Mouse (Mus musculus) myocyte (in vitro differentiated cells): ENCODE results near the gene Tcp10c. TPM values are rescaled to one million over a fixed set of nuclear protein-coding genes. Genes with fewer than 3 reads are reported as not detected.
A peak's percentile ranks its signal among the peaks of the same experiment; 100 is the strongest.
"Not testable (repeated sequence)": the region's sequence is repeated elsewhere in the genome, so short reads cannot be mapped to it uniquely, and the experiment has no call there.

Experiments
- H3K27me3 ChIP-seq: one replicate; pipeline ENCODE4 v1.6.1; 2011; ENCODE audit not compliant: control insufficient read depth, insufficient read depth, insufficient read length
- H3K36me3 ChIP-seq: one replicate; pipeline ENCODE4 v1.6.1; 2011; ENCODE audit not compliant: control insufficient read depth, insufficient read depth
- H3K4me2 ChIP-seq: one replicate; pipeline ENCODE4 v1.6.1; 2011; ENCODE audit warnings: low read depth, control low read depth
- H3K4me3 ChIP-seq: one replicate; pipeline ENCODE4 v1.5.1; 2011; ENCODE audit warnings: mild to moderate bottlenecking, control low read depth, moderate library complexity
- H3K79me2 ChIP-seq: one replicate; pipeline ENCODE4 v1.6.1; 2011; ENCODE audit not compliant: control insufficient read depth, insufficient read depth
- H3ac ChIP-seq: one replicate; pipeline ENCODE4 v1.6.1; 2011; ENCODE audit not compliant: control insufficient read depth, insufficient read length
- MYOD1 ChIP-seq, 3 experiments: IDR thresholded peaks; one replicate each; pipeline ENCODE4 v1.6.1; 2011; ENCODE audit warnings: control low read depth in 2 of 3, low read depth in 2 of 3, mild to moderate bottlenecking in 2 of 3, moderate library complexity in 1 of 3; ENCODE audit not compliant: insufficient read length in 2 of 3, control insufficient read depth in 1 of 3
- MYOG ChIP-seq, 3 experiments: IDR thresholded peaks; one replicate each; pipeline ENCODE4 v1.6.1; 2011; ENCODE audit warnings: control low read depth in 2 of 3, low read depth in 2 of 3, mild to moderate bottlenecking in 2 of 3; ENCODE audit not compliant: insufficient read length in 2 of 3, control insufficient read depth in 1 of 3, insufficient read depth in 1 of 3
- TCF12 ChIP-seq: IDR thresholded peaks from one replicate; pipeline ENCODE4 v1.6.1; 2011; ENCODE audit warnings: mild to moderate bottlenecking, control low read depth; ENCODE audit not compliant: poor library complexity, insufficient read depth, severe bottlenecking
- USF1 ChIP-seq: IDR thresholded peaks from one replicate; pipeline ENCODE4 v1.6.1; 2011; ENCODE audit warnings: low read depth, mild to moderate bottlenecking, control low read depth, moderate library complexity
- polyA plus RNA-seq: library from polyadenylated mRNA; unstranded; fragments of >200 nt; fragmentation: generic; extraction: Trizol; gene quantifications from one replicate; pipeline ENCODE4 v1.2.1, GENCODE M21; 2012; ENCODE audit warnings: missing spikeins

Tcp10c gene
- not detected for polyA plus RNA-seq

DNA sequence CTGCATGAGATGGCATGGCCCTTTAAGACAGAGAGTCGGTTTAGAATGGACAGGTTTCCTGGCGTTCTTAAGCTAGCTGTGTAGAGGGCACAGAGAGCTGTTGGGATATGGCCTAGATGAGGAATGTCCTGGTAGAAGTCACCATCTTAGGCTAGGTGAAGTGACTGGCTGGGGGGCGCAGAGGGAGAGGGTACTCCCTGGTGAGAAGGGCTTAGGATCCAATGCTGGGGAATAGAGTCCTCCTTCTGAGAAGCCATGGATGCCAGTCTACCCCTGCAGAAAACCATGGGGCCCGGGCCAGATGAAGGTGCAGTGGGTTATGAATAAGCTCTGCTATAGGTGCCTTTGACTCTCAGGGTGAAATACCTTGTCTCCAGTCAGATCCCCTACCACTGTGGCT, at the start of gene Tcp10c:
TSS of gene Tcp10c (plus strand) at position 52 of the 400 bp plus-strand sequence.
- H3K4me2 ChIP-seq, H3K27me3 ChIP-seq, H3K4me3 ChIP-seq, H3ac ChIP-seq, H3K79me2 ChIP-seq, H3K36me3 ChIP-seq: not testable (repeated sequence)

DNA sequence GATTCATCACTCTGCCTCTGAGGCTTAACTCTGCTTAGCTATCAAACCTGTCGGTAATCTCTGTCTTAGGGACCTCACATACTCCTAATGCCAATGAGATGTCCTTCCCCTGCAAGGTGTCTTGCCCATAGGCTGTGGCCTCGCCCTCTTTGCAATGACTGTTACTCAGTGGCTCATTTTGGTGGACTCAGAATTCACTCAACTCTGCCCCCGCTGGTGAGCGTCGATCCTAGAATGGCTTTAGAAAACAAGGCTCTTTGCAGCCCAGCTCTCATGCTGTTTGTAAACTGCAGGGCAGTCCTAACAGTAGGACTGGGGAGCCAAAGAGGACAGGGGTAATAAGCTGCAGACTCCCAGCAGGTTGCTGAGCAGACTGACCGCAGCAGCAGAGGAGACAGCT, 46.5 kb upstream of the Tcp10c start:
- not testable (repeated sequence) for H3K4me3 ChIP-seq, H3ac ChIP-seq, H3K27me3 ChIP-seq, H3K4me2 ChIP-seq, H3K79me2 ChIP-seq, H3K36me3 ChIP-seq

DNA sequence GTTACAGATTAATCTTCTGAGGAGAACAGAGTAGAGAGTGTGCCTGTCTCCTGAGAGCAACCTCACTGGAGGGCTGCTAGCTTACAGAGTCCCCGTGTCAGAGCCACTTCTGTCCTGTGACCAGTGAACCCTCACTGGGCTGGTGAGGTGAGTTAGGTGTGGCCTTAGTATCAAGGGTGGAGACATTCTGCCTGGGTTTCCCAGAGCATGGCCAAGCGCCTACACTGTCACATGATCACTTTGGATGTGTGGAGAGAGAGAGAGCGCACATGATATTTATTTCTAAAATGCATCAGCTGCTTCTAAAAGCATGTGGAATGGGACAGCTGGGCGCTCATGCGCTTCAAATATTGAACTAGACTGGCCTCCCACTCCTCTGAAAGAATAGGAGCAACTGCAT, 46.0 kb upstream of the Tcp10c start:
- not testable (repeated sequence) for H3ac ChIP-seq, H3K27me3 ChIP-seq, H3K36me3 ChIP-seq, H3K79me2 ChIP-seq, H3K4me3 ChIP-seq
- H3K4me2 ChIP-seq: peak overlapping the region; percentile 45
- TF ChIP-seq TCF12 (peak; percentile 47), USF1 (peak; percentile 34), MYOG (IDR thresholded peaks at IDR 0.05; ENCODE audit: control insufficient read depth in 1 of 3, insufficient read depth in 1 of 3, insufficient read length in 2 of 3, low read depth in 2 of 3) (peak in 1 of 3 experiments; percentile 55), MYOD1 (IDR thresholded peaks at IDR 0.05; ENCODE audit: control insufficient read depth in 1 of 3, insufficient read length in 2 of 3, low read depth in 2 of 3) (peak in 1 of 3 experiments; percentile 40)

- H3K4me3 ChIP-seq: not testable (repeated sequence)
Observed at GRCm38 (mm10) chr17:13308746-13309145, 45.6 kb upstream of the Tcp10c start.

GRCm38 (mm10) chr17:13309182-13309631, 45.2 kb upstream of the Tcp10c start:
- H3K27me3 ChIP-seq, H3K36me3 ChIP-seq, H3K4me3 ChIP-seq, H3ac ChIP-seq, H3K79me2 ChIP-seq: not testable (repeated sequence)
- H3K4me2 ChIP-seq: peak overlapping the region; percentile 45

More at GRCm38 (mm10) chr17:13308746-13309145, 45.6 kb upstream of the Tcp10c start:
- not testable (repeated sequence) for H3K27me3 ChIP-seq, H3K36me3 ChIP-seq, H3K79me2 ChIP-seq, H3ac ChIP-seq
- H3K4me2 ChIP-seq: peak overlapping the region; percentile 45

DNA sequence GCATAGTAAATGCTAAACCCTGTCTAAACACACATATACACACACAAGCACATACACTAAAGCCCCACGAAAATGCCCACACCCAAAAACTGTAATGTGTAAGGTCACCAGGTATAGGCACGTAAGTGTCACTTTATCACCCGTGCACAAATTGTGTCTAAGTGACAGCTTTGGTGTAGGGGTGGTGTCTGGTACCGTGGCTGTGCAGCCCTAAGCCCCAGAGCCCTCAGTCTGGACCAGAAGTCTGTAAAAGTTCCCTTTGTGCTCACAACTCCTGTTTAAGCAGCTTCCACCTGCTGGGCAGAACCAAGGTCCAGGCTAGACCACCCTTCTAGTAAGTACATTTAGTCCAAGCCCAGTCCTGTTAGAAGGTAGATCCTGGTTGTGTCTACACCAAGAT, 24.4 kb upstream of the Tcp10c start:
- H3K36me3 ChIP-seq, H3K79me2 ChIP-seq, H3K4me2 ChIP-seq, H3K27me3 ChIP-seq, H3K4me3 ChIP-seq, H3ac ChIP-seq: not testable (repeated sequence)

- not testable (repeated sequence) for H3K27me3 ChIP-seq
Observed at GRCm38 (mm10) chr17:13331179-13331578, 23.2 kb upstream of the Tcp10c start.

GRCm38 (mm10) chr17:13332496-13332895, 21.9 kb upstream of the Tcp10c start:
- H3K4me3 ChIP-seq, H3ac ChIP-seq, H3K36me3 ChIP-seq, H3K79me2 ChIP-seq, H3K4me2 ChIP-seq, H3K27me3 ChIP-seq: not testable (repeated sequence)

More at GRCm38 (mm10) chr17:13331179-13331578, 23.2 kb upstream of the Tcp10c start:
- not testable (repeated sequence) for H3K4me3 ChIP-seq, H3ac ChIP-seq, H3K4me2 ChIP-seq, H3K79me2 ChIP-seq, H3K36me3 ChIP-seq

- not testable (repeated sequence) for H3K4me2 ChIP-seq, H3K79me2 ChIP-seq, H3K4me3 ChIP-seq, H3ac ChIP-seq, H3K27me3 ChIP-seq, H3K36me3 ChIP-seq
Observed at GRCm38 (mm10) chr17:13336979-13337749, 17.2 kb upstream of the Tcp10c start.

DNA sequence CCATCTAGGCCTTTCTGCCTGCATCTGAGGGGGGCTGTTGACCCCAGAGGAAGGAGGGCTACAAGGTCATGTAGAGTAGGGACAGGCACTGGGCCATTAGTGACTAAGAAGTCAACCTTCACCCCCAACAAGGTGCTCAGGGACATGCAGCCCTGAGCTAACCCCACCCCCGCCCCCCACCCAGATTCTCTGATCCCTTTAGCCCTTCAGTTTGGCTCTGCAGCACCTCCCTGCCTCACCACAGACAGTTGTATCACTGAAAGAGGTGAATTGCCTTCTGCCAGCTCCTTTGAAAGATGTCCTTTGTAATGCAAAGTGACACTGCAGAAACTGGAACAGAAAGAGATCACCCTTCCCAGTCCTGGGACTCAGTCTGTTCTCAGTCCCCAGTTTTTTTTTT, 16.4 kb upstream of the Tcp10c start:
- H3K79me2 ChIP-seq, H3K27me3 ChIP-seq, H3K4me3 ChIP-seq, H3ac ChIP-seq, H3K4me2 ChIP-seq, H3K36me3 ChIP-seq: not testable (repeated sequence)

DNA sequence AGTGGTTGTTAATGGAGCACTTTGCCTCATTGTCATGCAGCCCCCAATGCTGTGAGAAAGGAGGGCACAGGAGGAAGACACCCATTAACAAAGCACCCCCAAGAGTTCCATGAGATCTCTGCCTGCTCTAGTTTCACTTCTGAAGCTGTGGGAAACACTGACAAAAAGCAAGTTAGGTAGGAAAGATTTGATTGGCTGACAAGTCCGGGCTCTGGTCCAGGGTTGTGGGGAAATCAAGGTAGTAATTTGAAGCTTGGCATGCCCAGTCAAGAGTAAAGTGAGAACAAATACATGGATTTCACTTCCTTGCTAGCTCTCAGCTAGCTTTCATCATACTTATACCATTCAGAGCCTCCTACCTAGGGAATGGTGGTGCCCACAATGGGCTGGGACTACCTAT, 14.3 kb upstream of the Tcp10c start:
- not testable (repeated sequence) for H3K4me3 ChIP-seq, H3K79me2 ChIP-seq, H3K36me3 ChIP-seq, H3K4me2 ChIP-seq, H3ac ChIP-seq, H3K27me3 ChIP-seq

DNA sequence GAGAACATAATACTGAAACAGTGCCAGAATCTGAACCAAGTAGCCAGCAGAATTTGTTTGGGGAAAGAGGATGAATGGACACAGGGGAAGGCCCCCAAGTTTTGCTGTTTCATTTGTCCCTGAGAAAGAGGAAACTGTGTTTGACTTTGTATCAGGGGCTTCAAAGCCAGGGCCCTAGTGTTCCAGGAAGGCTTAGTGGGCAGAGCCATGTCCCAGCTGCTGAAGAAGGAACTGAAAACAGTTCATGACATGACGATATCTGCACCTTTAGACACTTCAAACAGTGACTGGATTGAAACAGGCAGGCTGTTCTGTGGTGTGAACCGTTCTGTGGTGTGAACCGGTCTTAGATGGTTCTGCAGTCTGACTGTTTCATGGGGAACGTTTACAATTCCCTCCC, 8.4 kb upstream of the Tcp10c start:
- not testable (repeated sequence) for H3K4me3 ChIP-seq, H3K36me3 ChIP-seq, H3K79me2 ChIP-seq, H3K4me2 ChIP-seq, H3ac ChIP-seq, H3K27me3 ChIP-seq
